Mouse (Mus musculus): ENCODE results near the gene Anxa4. TPM values are rescaled to one million over a fixed set of nuclear protein-coding genes. Genes with fewer than 3 reads are reported as not detected.
A peak's percentile ranks its signal among the peaks of the same experiment; 100 is the strongest.

Gene Anxa4
- polyA plus RNA-seq, 1 experiment from 2014 or later = 7.4 TPM

- Histone ChIP-seq H3K4me1 (replicated peaks) (peaks cover 24% of the 10 kb centered on the region), H3K4me3 (no peak overlapping the region), H3K9me3 (no peaks in the 10 kb centered on the region), H3K27ac (no peak overlapping the region), H3K27me3 (ENCODE audit: insufficient read depth, poor library complexity, severe bottlenecking) (peaks cover 13% of the 10 kb centered on the region), H3K36me3 (no peaks in the 10 kb centered on the region)
- WGBS = 80% methylated on average over 5 of the region's 5 CpGs
- DNase-seq (ENCODE audit: low spot score) = no peak
Observed at GRCm38 (mm10) chr6:86819926-86820325, 26.5 kb upstream of the Anxa4 start.

- whole genome bisulfite sequencing = 80% methylated on average over 4 of the region's 4 CpGs
- Histone ChIP-seq H3K9me3 (no peaks in the 10 kb centered on the region), H3K4me1 (replicated peaks) (peaks cover 26% of the 10 kb centered on the region), H3K36me3 (no peaks in the 10 kb centered on the region), H3K27ac (no peak overlapping the region), H3K4me3 (no peak overlapping the region), H3K27me3 (ENCODE audit: insufficient read depth, poor library complexity, severe bottlenecking) (peaks cover 13% of the 10 kb centered on the region)
- no peak for DNase-seq (ENCODE audit: low spot score)
Observed at GRCm38 (mm10) chr6:86818914-86819313, 25.5 kb upstream of the Anxa4 start.

GRCm38 (mm10) chr6:86816586-86816985, 23.2 kb upstream of the Anxa4 start:
- Histone ChIP-seq H3K4me1 (replicated peaks) (peaks cover 13% of the 10 kb centered on the region), H3K9me3 (no peaks in the 10 kb centered on the region), H3K36me3 (no peaks in the 10 kb centered on the region), H3K27me3 (ENCODE audit: insufficient read depth, poor library complexity, severe bottlenecking) (no peaks in the 10 kb centered on the region), H3K27ac (no peak overlapping the region), H3K4me3 (no peak overlapping the region)
- DNase-seq (ENCODE audit: low spot score) = peak; percentile 27
- WGBS = 26% methylated on average over 8 of the region's 8 CpGs

- no peaks in the 10 kb centered on the region for H3K9me3 ChIP-seq
- no peaks in the 10 kb centered on the region for H3K36me3 ChIP-seq
- H3K27ac ChIP-seq = 0 out of 2 replicates have a peak overlapping the region, but pooled peaks have one; percentile 30
- H3K27me3 ChIP-seq (ENCODE audit: insufficient read depth, poor library complexity, severe bottlenecking) = no peaks in the 10 kb centered on the region
- peaks cover 13% of the 10 kb centered on the region for H3K4me1 ChIP-seq (replicated peaks)
- H3K4me3 ChIP-seq = peak overlapping the region; percentile 33
- WGBS = 3% methylated on average over 7 of the region's 7 CpGs
- peak; percentile 38 for DNase-seq (ENCODE audit: low spot score)
Observed at GRCm38 (mm10) chr6:86815436-86815835, 22.1 kb upstream of the Anxa4 start.

GRCm38 (mm10) chr6:86814926-86815325, 21.5 kb upstream of the Anxa4 start:
- Histone ChIP-seq H3K27me3 (ENCODE audit: insufficient read depth, poor library complexity, severe bottlenecking) (no peaks in the 10 kb centered on the region), H3K4me1 (replicated peaks) (peaks cover 13% of the 10 kb centered on the region), H3K4me3 (peak overlapping the region; percentile 33; the same call in 1 of the 2 replicates), H3K36me3 (no peaks in the 10 kb centered on the region), H3K27ac (peak overlapping the region; percentile 54; the same call in 1 of the 2 replicates), H3K9me3 (no peaks in the 10 kb centered on the region)
- peak; percentile 24 for DNase-seq (ENCODE audit: low spot score)
- 32% methylated on average over 3 of the region's 3 CpGs for WGBS

GRCm38 (mm10) chr6:86813341-86813740, 20.0 kb upstream of the Anxa4 start:
- no peak overlapping the region for H3K27ac ChIP-seq
- 24% methylated on average over 3 of the region's 3 CpGs for WGBS
- H3K4me3 ChIP-seq = no peak overlapping the region
- no peak for DNase-seq (ENCODE audit: low spot score)
- H3K36me3 ChIP-seq = no peaks in the 10 kb centered on the region
- H3K9me3 ChIP-seq = no peaks in the 10 kb centered on the region
- no peaks in the 10 kb centered on the region for H3K27me3 ChIP-seq (ENCODE audit: insufficient read depth, poor library complexity, severe bottlenecking)
- H3K4me1 ChIP-seq (replicated peaks) = peaks cover 13% of the 10 kb centered on the region

- no peak for DNase-seq (ENCODE audit: low spot score)
- H3K4me1 ChIP-seq (replicated peaks) = peaks cover 13% of the 10 kb centered on the region
- 64% methylated on average over 4 of the region's 4 CpGs for WGBS
- H3K27ac ChIP-seq = no peak overlapping the region
- no peaks in the 10 kb centered on the region for H3K36me3 ChIP-seq
- H3K27me3 ChIP-seq (ENCODE audit: insufficient read depth, poor library complexity, severe bottlenecking) = no peaks in the 10 kb centered on the region
- H3K9me3 ChIP-seq = no peaks in the 10 kb centered on the region
- no peak overlapping the region for H3K4me3 ChIP-seq
Observed at GRCm38 (mm10) chr6:86812919-86813318, 19.5 kb upstream of the Anxa4 start.

GRCm38 (mm10) chr6:86806455-86807086, 13.2 kb upstream of the Anxa4 start:
- H3K36me3 ChIP-seq = no peaks in the 10 kb centered on the region
- H3K27me3 ChIP-seq (ENCODE audit: insufficient read depth, poor library complexity, severe bottlenecking) = no peaks in the 10 kb centered on the region
- H3K9me3 ChIP-seq = no peaks in the 10 kb centered on the region
- no peak overlapping the region for H3K27ac ChIP-seq
- WGBS = 4% methylated on average over 5 of the region's 5 CpGs
- peak; percentile 65 for DNase-seq (ENCODE audit: low spot score)
- H3K4me1 ChIP-seq (replicated peaks) = 0 out of 2 replicates have a peak, but pooled peaks cover 2% of the 10 kb centered on the region
- no peak overlapping the region for H3K4me3 ChIP-seq

- Histone ChIP-seq H3K36me3 (no peaks in the 10 kb centered on the region), H3K4me1 (replicated peaks) (0 out of 2 replicates have a peak, but pooled peaks cover 2% of the 10 kb centered on the region), H3K9me3 (no peaks in the 10 kb centered on the region), H3K27ac (no peak overlapping the region), H3K27me3 (ENCODE audit: insufficient read depth, poor library complexity, severe bottlenecking) (no peaks in the 10 kb centered on the region), H3K4me3 (no peak overlapping the region)
- no peak for DNase-seq (ENCODE audit: low spot score)
- 87% methylated on average over 3 of the region's 3 CpGs for WGBS
Observed at GRCm38 (mm10) chr6:86804646-86805045, 11.3 kb upstream of the Anxa4 start.

- no peaks in the 10 kb centered on the region for H3K4me1 ChIP-seq (replicated peaks)
- no peak overlapping the region for H3K27ac ChIP-seq
- no peaks in the 10 kb centered on the region for H3K36me3 ChIP-seq
- DNase-seq (ENCODE audit: low spot score) = no peak
- no peak overlapping the region for H3K4me3 ChIP-seq
- no peaks in the 10 kb centered on the region for H3K9me3 ChIP-seq
- peaks cover 7% of the 10 kb centered on the region for H3K27me3 ChIP-seq (ENCODE audit: insufficient read depth, poor library complexity, severe bottlenecking)
- WGBS = 46% methylated on average over 11 of the region's 11 CpGs
Observed at GRCm38 (mm10) chr6:86801431-86801830, 8.0 kb upstream of the Anxa4 start.

GRCm38 (mm10) chr6:86800467-86800866, 7.1 kb upstream of the Anxa4 start:
- H3K4me3 ChIP-seq = no peak overlapping the region

GRCm38 (mm10) chr6:86797455-86797854, 4.1 kb upstream of the Anxa4 start:
- Histone ChIP-seq H3K27ac (no peak overlapping the region), H3K9me3 (no peaks in the 10 kb centered on the region), H3K36me3 (no peaks in the 10 kb centered on the region), H3K27me3 (ENCODE audit: insufficient read depth, poor library complexity, severe bottlenecking) (peaks cover 43% of the 10 kb centered on the region), H3K4me3 (no peak overlapping the region), H3K4me1 (replicated peaks) (peaks cover 16% of the 10 kb centered on the region)
- 62% methylated on average over 4 of the region's 4 CpGs for WGBS
- no peak for DNase-seq (ENCODE audit: low spot score)

More at GRCm38 (mm10) chr6:86800467-86800866, 7.1 kb upstream of the Anxa4 start:
- 91% methylated on average over 3 of the region's 3 CpGs for WGBS
- no peak for DNase-seq (ENCODE audit: low spot score)
- Histone ChIP-seq H3K27me3 (ENCODE audit: insufficient read depth, poor library complexity, severe bottlenecking) (peaks cover 14% of the 10 kb centered on the region), H3K36me3 (no peaks in the 10 kb centered on the region), H3K4me1 (replicated peaks) (no peaks in the 10 kb centered on the region), H3K9me3 (no peaks in the 10 kb centered on the region), H3K27ac (no peak overlapping the region)

- Histone ChIP-seq H3K27me3 (ENCODE audit: insufficient read depth, poor library complexity, severe bottlenecking) (peaks cover 63% of the 10 kb centered on the region), H3K27ac (no peak overlapping the region), H3K9me3 (no peaks in the 10 kb centered on the region), H3K4me3 (peak overlapping the region; percentile 70), H3K4me1 (replicated peaks) (peaks cover 16% of the 10 kb centered on the region), H3K36me3 (no peaks in the 10 kb centered on the region)
- 51% methylated on average over 5 of the region's 5 CpGs for WGBS
- DNase-seq (ENCODE audit: low spot score) = no peak
Observed at GRCm38 (mm10) chr6:86793957-86794356, 573 bp upstream of the Anxa4 start.
